Mouse (Mus musculus): ENCODE data around the gene Cbl. TPM values are rescaled to one million over a fixed set of nuclear protein-coding genes. Genes with fewer than 3 reads are reported as not detected.

The Cbl gene
- polyA plus RNA-seq, 1 experiment from 2014 or later, result 21.1 TPM

GRCm38 (mm10) chr9:44132200-44132599 is 101.6 kb downstream of the Cbl start:
- H3K27me3 ChIP-seq (ENCODE audit: insufficient read depth, poor library complexity, severe bottlenecking), result peaks cover 82% of the 10 kb centered on the region
- H3K27ac ChIP-seq, result 0 out of 2 replicates have a peak overlapping the region, but pooled peaks have one; percentile 5
- no peaks in the 10 kb centered on the region for H3K36me3 ChIP-seq
- DNase-seq (ENCODE audit: low spot score), result no peak
- H3K9me3 ChIP-seq, result no peaks in the 10 kb centered on the region
- 64% methylated on average over 5 of the region's 5 CpGs for WGBS
- no peak overlapping the region for H3K4me3 ChIP-seq
- H3K4me1 ChIP-seq (replicated peaks), result peaks cover 67% of the 10 kb centered on the region

- Histone ChIP-seq H3K27me3 (ENCODE audit: insufficient read depth, poor library complexity, severe bottlenecking) (peaks cover 72% of the 10 kb centered on the region), H3K36me3 (no peaks in the 10 kb centered on the region), H3K27ac (peak overlapping the region; percentile 87), H3K4me1 (replicated peaks) (peaks cover 70% of the 10 kb centered on the region), H3K4me3 (peak overlapping the region; percentile 57; the same call in 1 of the 2 replicates), H3K9me3 (no peaks in the 10 kb centered on the region)
- 35% methylated on average over 7 of the region's 7 CpGs for WGBS
- no peak for DNase-seq (ENCODE audit: low spot score)
Observed at GRCm38 (mm10) chr9:44131276-44131590, 102.6 kb downstream of the Cbl start.

- Histone ChIP-seq H3K4me1 (replicated peaks) (peaks cover 71% of the 10 kb centered on the region), H3K9me3 (no peaks in the 10 kb centered on the region), H3K4me3 (peak overlapping the region; percentile 57), H3K36me3 (no peaks in the 10 kb centered on the region), H3K27ac (peak overlapping the region; percentile 87), H3K27me3 (ENCODE audit: insufficient read depth, poor library complexity, severe bottlenecking) (peaks cover 67% of the 10 kb centered on the region)
- 7% methylated on average over 19 of the region's 19 CpGs for WGBS
- peak; percentile 79 for DNase-seq (ENCODE audit: low spot score)
Observed at GRCm38 (mm10) chr9:44130581-44131275, 103.1 kb downstream of the Cbl start.

GRCm38 (mm10) chr9:44130034-44130433 is 103.8 kb downstream of the Cbl start:
- peaks cover 71% of the 10 kb centered on the region for H3K4me1 ChIP-seq (replicated peaks)
- no peaks in the 10 kb centered on the region for H3K9me3 ChIP-seq
- peaks cover 60% of the 10 kb centered on the region for H3K27me3 ChIP-seq (ENCODE audit: insufficient read depth, poor library complexity, severe bottlenecking)
- H3K36me3 ChIP-seq, result no peaks in the 10 kb centered on the region
- under 1% methylated on average over 27 of the region's 27 CpGs for WGBS
- H3K27ac ChIP-seq, result peak overlapping the region; percentile 87
- peak; percentile 77 for DNase-seq (ENCODE audit: low spot score)
- H3K4me3 ChIP-seq, result peak overlapping the region; percentile 57

GRCm38 (mm10) chr9:44129633-44130032 is 104.2 kb downstream of the Cbl start:
- H3K36me3 ChIP-seq, result no peaks in the 10 kb centered on the region
- H3K4me3 ChIP-seq, result peak overlapping the region; percentile 57
- H3K9me3 ChIP-seq, result no peaks in the 10 kb centered on the region
- DNase-seq (ENCODE audit: low spot score), result no peak
- H3K27ac ChIP-seq, result peak overlapping the region; percentile 87
- WGBS, result 4% methylated on average over 9 of the region's 9 CpGs
- H3K4me1 ChIP-seq (replicated peaks), result peaks cover 70% of the 10 kb centered on the region
- H3K27me3 ChIP-seq (ENCODE audit: insufficient read depth, poor library complexity, severe bottlenecking), result peaks cover 56% of the 10 kb centered on the region

GRCm38 (mm10) chr9:44127351-44127801 is 106.5 kb downstream of the Cbl start:
- H3K4me3 ChIP-seq, result no peak overlapping the region
- H3K27ac ChIP-seq, result no peak overlapping the region
- H3K4me1 ChIP-seq (replicated peaks), result peaks cover 52% of the 10 kb centered on the region
- H3K36me3 ChIP-seq, result no peaks in the 10 kb centered on the region
- peaks cover 34% of the 10 kb centered on the region for H3K27me3 ChIP-seq (ENCODE audit: insufficient read depth, poor library complexity, severe bottlenecking)
- DNase-seq (ENCODE audit: low spot score), result no peak
- no peaks in the 10 kb centered on the region for H3K9me3 ChIP-seq
- 62% methylated on average over 3 of the region's 3 CpGs for WGBS

GRCm38 (mm10) chr9:44126746-44127145 is 107.1 kb downstream of the Cbl start:
- Histone ChIP-seq H3K36me3 (no peaks in the 10 kb centered on the region), H3K27ac (no peak overlapping the region), H3K27me3 (ENCODE audit: insufficient read depth, poor library complexity, severe bottlenecking) (peaks cover 28% of the 10 kb centered on the region), H3K4me1 (replicated peaks) (peaks cover 50% of the 10 kb centered on the region), H3K4me3 (no peak overlapping the region), H3K9me3 (no peaks in the 10 kb centered on the region)
- 87% methylated on average over 3 of the region's 3 CpGs for WGBS
- no peak for DNase-seq (ENCODE audit: low spot score)

- Histone ChIP-seq H3K27me3 (ENCODE audit: insufficient read depth, poor library complexity, severe bottlenecking) (peaks cover 18% of the 10 kb centered on the region), H3K27ac (peak overlapping the region; percentile 59), H3K4me3 (no peak overlapping the region), H3K9me3 (no peaks in the 10 kb centered on the region), H3K36me3 (no peaks in the 10 kb centered on the region), H3K4me1 (replicated peaks) (peaks cover 41% of the 10 kb centered on the region)
- 36% methylated on average over 18 of the region's 18 CpGs for WGBS
- DNase-seq (ENCODE audit: low spot score), result peak; percentile 87
Observed at GRCm38 (mm10) chr9:44125546-44126428, 108.1 kb downstream of the Cbl start.

- H3K27me3 ChIP-seq (ENCODE audit: insufficient read depth, poor library complexity, severe bottlenecking), result peaks cover 15% of the 10 kb centered on the region
- DNase-seq (ENCODE audit: low spot score), result no peak
- H3K4me3 ChIP-seq, result no peak overlapping the region
- 18% methylated on average over 5 of the region's 5 CpGs for WGBS
- H3K36me3 ChIP-seq, result no peaks in the 10 kb centered on the region
- H3K4me1 ChIP-seq (replicated peaks), result peaks cover 33% of the 10 kb centered on the region
- no peak overlapping the region for H3K27ac ChIP-seq
- no peaks in the 10 kb centered on the region for H3K9me3 ChIP-seq
Observed at GRCm38 (mm10) chr9:44125026-44125425, 108.8 kb downstream of the Cbl start.

GRCm38 (mm10) chr9:44124317-44124716 is 109.5 kb downstream of the Cbl start:
- Histone ChIP-seq H3K27ac (no peak overlapping the region), H3K27me3 (ENCODE audit: insufficient read depth, poor library complexity, severe bottlenecking) (peaks cover 11% of the 10 kb centered on the region), H3K4me1 (replicated peaks) (peaks cover 26% of the 10 kb centered on the region), H3K9me3 (no peaks in the 10 kb centered on the region), H3K4me3 (no peak overlapping the region), H3K36me3 (no peaks in the 10 kb centered on the region)
- WGBS, result 71% methylated on average over 6 of the region's 6 CpGs
- no peak for DNase-seq (ENCODE audit: low spot score)

- Histone ChIP-seq H3K9me3 (no peaks in the 10 kb centered on the region), H3K36me3 (no peaks in the 10 kb centered on the region), H3K27me3 (ENCODE audit: insufficient read depth, poor library complexity, severe bottlenecking) (no peaks in the 10 kb centered on the region), H3K4me3 (no peak overlapping the region), H3K4me1 (replicated peaks) (peaks cover 4% of the 10 kb centered on the region), H3K27ac (no peak overlapping the region)
- 82% methylated on average over 8 of the region's 8 CpGs for WGBS
- no peak for DNase-seq (ENCODE audit: low spot score)
Observed at GRCm38 (mm10) chr9:44119948-44120465, 113.8 kb downstream of the Cbl start.

- Histone ChIP-seq H3K27me3 (ENCODE audit: insufficient read depth, poor library complexity, severe bottlenecking) (no peaks in the 10 kb centered on the region), H3K27ac (no peak overlapping the region), H3K36me3 (no peaks in the 10 kb centered on the region), H3K4me1 (replicated peaks) (no peaks in the 10 kb centered on the region), H3K4me3 (no peak overlapping the region), H3K9me3 (no peaks in the 10 kb centered on the region)
- WGBS, result 49% methylated on average over 5 of the region's 5 CpGs
- DNase-seq (ENCODE audit: low spot score), result peak; percentile 37
Observed at GRCm38 (mm10) chr9:44119011-44119410, 114.8 kb downstream of the Cbl start.

GRCm38 (mm10) chr9:44116182-44116581 is 117.7 kb downstream of the Cbl start:
- 89% methylated on average over 4 of the region's 4 CpGs for WGBS
- DNase-seq (ENCODE audit: low spot score), result no peak

More at GRCm38 (mm10) chr9:44116182-44116581, 117.7 kb downstream of the Cbl start:
- Histone ChIP-seq H3K36me3 (0 out of 2 replicates have a peak, but pooled peaks cover 4% of the 10 kb centered on the region), H3K27ac (no peak overlapping the region), H3K27me3 (ENCODE audit: insufficient read depth, poor library complexity, severe bottlenecking) (no peaks in the 10 kb centered on the region), H3K4me3 (no peak overlapping the region), H3K9me3 (no peaks in the 10 kb centered on the region), H3K4me1 (replicated peaks) (peaks cover 9% of the 10 kb centered on the region)

Measured in hindbrain, embryonic 10.5 days (tissue).